Mouse (Mus musculus) testis, postnatal 10 days (tissue): ENCODE data around the gene Chrna1.

Source experiments
- DNase-seq: peaks from one replicate; pipeline ENCODE4 v3.0.0; 2021; ENCODE audit warnings: low spot score

The Chrna1 gene

DNA sequence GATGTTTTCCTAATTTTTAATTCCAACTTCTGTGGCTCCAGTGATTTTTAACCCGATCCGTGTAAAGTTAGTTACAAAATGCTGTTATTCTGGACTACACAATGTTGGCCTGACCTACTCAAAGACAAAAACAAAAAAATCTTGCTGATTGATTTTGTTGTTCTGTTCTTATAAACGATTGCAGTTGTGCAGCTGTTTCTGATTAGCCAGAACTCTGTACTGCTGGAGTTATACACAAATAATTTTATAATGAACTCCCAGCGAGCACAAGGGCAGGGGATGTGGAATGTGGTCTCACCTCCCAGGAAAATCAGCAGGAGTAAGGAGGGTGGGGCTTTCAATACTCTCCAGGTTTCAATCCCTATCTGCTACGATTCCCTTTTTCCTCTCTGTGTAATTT, 61.2 kb downstream of the Chrna1 start:
- DNase-seq, result no peak

DNA sequence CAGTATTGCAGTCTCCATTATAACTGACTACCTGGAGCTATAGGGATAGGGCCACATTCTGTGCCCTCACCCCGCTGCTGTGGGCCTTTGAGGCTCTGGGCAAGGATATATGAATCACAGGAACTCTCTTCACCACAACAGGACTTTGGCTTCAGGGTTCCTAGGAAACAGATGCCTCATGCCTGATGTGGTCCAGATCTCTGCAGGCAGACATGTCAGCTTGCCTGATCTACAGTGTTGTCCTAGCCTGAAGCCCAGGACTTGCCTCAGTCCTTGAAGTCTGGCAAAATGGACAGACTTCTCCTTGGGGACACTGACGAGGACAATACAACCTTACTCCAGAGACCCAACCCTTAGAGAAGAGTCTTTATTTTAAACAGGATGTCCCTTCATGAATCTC, 61.8 kb downstream of the Chrna1 start:
- no peak for DNase-seq

DNA sequence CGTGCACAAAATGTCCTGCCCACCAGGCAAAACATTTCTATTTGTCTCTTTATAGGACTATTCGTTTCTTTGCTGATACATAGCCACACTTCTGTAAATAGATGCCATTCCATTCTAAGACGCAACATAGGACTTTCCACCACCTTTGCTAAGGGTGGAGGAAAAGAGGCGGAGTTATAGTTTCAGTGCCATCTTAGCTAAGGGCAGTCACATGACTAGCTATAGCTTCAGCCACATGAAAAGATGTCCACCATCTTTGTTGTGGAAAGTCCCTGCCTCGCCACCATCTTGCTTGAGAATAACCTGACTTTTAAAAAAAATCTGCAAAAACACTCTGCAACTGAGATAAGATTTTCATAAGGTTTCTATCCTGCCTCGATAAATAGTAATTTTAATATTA, 66.0 kb downstream of the Chrna1 start:
- no peak for DNase-seq
